Mouse (Mus musculus) erythroblast, embryonic 14.5 days (primary cell): Measurements from ENCODE around the gene R3hdm1.

Source experiments
- GATA1 ChIP-seq: IDR thresholded peaks from 2 replicates; pipeline ENCODE4 v1.6.1; 2012; ENCODE audit warnings: low read length, inconsistent platforms, mixed read lengths
- TAL1 ChIP-seq: IDR thresholded peaks from 3 replicates; pipeline ENCODE4 v1.6.1; 2012; ENCODE audit warnings: low read length, inconsistent platforms, mixed read lengths

GRCm38 (mm10) chr1:128120913-128121627, 18.0 kb downstream of the R3hdm1 start:
- TF ChIP-seq TAL1 (no peak), GATA1 (no peak)
